Mouse (Mus musculus) adrenal gland, adult 2 months (tissue): Measurements from ENCODE around the gene Acbd3. TPM values are rescaled to one million over a fixed set of nuclear protein-coding genes. Genes with fewer than 3 reads are reported as not detected.

Experiments used
- DNase-seq: peaks from one replicate; pipeline ENCODE4 v3.0.0; 2021
- polyA plus RNA-seq: library from polyadenylated mRNA; depleted of rRNA; stranded (reverse); fragments of >200 nt; gene quantifications from 2 replicates; pipeline ENCODE4 v1.2.3, GENCODE M21; 2012
- total RNA-seq, 2 experiments: library from RNA; stranded (reverse); gene quantifications; 2 replicates each; pipeline ENCODE4 v1.2.3; 2021

Acbd3 gene
- total and polyA plus RNA-seq, 3 experiments, result 10.8 to 53.1 (median 45.0) TPM

- DNase-seq, result no peak
Observed at GRCm38 (mm10) chr1:180762180-180762579, 36.3 kb downstream of the Acbd3 start.

GRCm38 (mm10) chr1:180762679-180763078 is 36.8 kb downstream of the Acbd3 start:
- no peak for DNase-seq

- no peak for DNase-seq
Observed at GRCm38 (mm10) chr1:180763307-180763706, 37.5 kb downstream of the Acbd3 start.

GRCm38 (mm10) chr1:180763828-180764227 is 38.0 kb downstream of the Acbd3 start:
- peak; percentile 80 for DNase-seq

- no peak for DNase-seq
Observed at GRCm38 (mm10) chr1:180765393-180765792, 39.5 kb downstream of the Acbd3 start.

- no peak for DNase-seq
Observed at GRCm38 (mm10) chr1:180766557-180766956, 40.7 kb downstream of the Acbd3 start.

- peak; percentile 40 for DNase-seq
Observed at GRCm38 (mm10) chr1:180767541-180768333, 41.9 kb downstream of the Acbd3 start.

GRCm38 (mm10) chr1:180768334-180769168 is 42.7 kb downstream of the Acbd3 start:
- peak; percentile 89 for DNase-seq

- no peak for DNase-seq
Observed at GRCm38 (mm10) chr1:180771306-180771705, 45.5 kb downstream of the Acbd3 start.

GRCm38 (mm10) chr1:180771722-180772121 is 45.9 kb downstream of the Acbd3 start:
- no peak for DNase-seq

- no peak for DNase-seq
Observed at GRCm38 (mm10) chr1:180772291-180772690, 46.4 kb downstream of the Acbd3 start.

- no peak for DNase-seq
Observed at GRCm38 (mm10) chr1:180774664-180775063, 48.8 kb downstream of the Acbd3 start.

GRCm38 (mm10) chr1:180775317-180775716 is 49.5 kb downstream of the Acbd3 start:
- DNase-seq, result no peak

GRCm38 (mm10) chr1:180775849-180776493 is 50.1 kb downstream of the Acbd3 start:
- DNase-seq, result no peak

GRCm38 (mm10) chr1:180776494-180776893 is 50.7 kb downstream of the Acbd3 start:
- no peak for DNase-seq

GRCm38 (mm10) chr1:180777289-180777659 is 51.4 kb downstream of the Acbd3 start:
- DNase-seq, result no peak

GRCm38 (mm10) chr1:180777660-180778402 is 52.0 kb downstream of the Acbd3 start:
- DNase-seq, result peak; percentile 93

GRCm38 (mm10) chr1:180778403-180778754 is 52.5 kb downstream of the Acbd3 start:
- DNase-seq, result no peak

GRCm38 (mm10) chr1:180778941-180779340 is 53.1 kb downstream of the Acbd3 start:
- DNase-seq, result no peak

- DNase-seq, result no peak
Observed at GRCm38 (mm10) chr1:180780291-180780690, 54.4 kb downstream of the Acbd3 start.

- no peak for DNase-seq
Observed at GRCm38 (mm10) chr1:180781250-180781649, 55.4 kb downstream of the Acbd3 start.
